Mouse (Mus musculus) midbrain, embryonic 13.5 days (tissue): ENCODE measurements around the gene Sf3b1. TPM values are rescaled to one million over a fixed set of nuclear protein-coding genes. Genes with fewer than 3 reads are reported as not detected.
"Not testable (repeated sequence)": the region's sequence is repeated elsewhere in the genome, so short reads cannot be mapped to it uniquely, and the experiment has no call there.

ENCODE experiments used
- ATAC-seq: fragments of 200-750 bp; cut with Nextera tagmentation; 2 replicates; pipeline ENCODE4 v1.8.0; 2017; ENCODE audit warnings: mild to moderate bottlenecking, moderate TSS enrichment, moderate library complexity
- H3K27ac ChIP-seq: fragments of 300-500 bp; sonication (generic); 2 replicates; pipeline ENCODE4 v1.5.1; 2015; ENCODE audit warnings: inconsistent platforms, mild to moderate bottlenecking, moderate library complexity
- H3K27me3 ChIP-seq: fragments of 300-500 bp; sonication (generic); 2 replicates; pipeline ENCODE4 v1.6.1; 2015; ENCODE audit warnings: mild to moderate bottlenecking, inconsistent platforms
- H3K36me3 ChIP-seq: fragments of 300-500 bp; sonication (generic); 2 replicates; pipeline ENCODE4 v1.6.1; 2015; ENCODE audit warnings: mild to moderate bottlenecking, inconsistent platforms
- H3K4me1 ChIP-seq: fragments of 300-500 bp; sonication (generic); replicated peaks from 2 replicates; pipeline ENCODE4 v1.6.1; 2015; ENCODE audit warnings: inconsistent platforms
- H3K4me2 ChIP-seq: fragments of 300-500 bp; sonication (generic); replicated peaks from 2 replicates; pipeline ENCODE4 v1.6.1; 2015; ENCODE audit warnings: moderate library complexity, mild to moderate bottlenecking, inconsistent platforms
- H3K4me3 ChIP-seq: fragments of 300-500 bp; sonication (generic); replicated peaks from 2 replicates; pipeline ENCODE4 v1.5.1; 2015; ENCODE audit warnings: mild to moderate bottlenecking, inconsistent platforms
- H3K9ac ChIP-seq: fragments of 300-500 bp; sonication (generic); replicated peaks from 2 replicates; pipeline ENCODE4 v1.6.1; 2015; ENCODE audit warnings: mild to moderate bottlenecking, inconsistent platforms
- H3K9me3 ChIP-seq: fragments of 300-500 bp; sonication (generic); 2 replicates; pipeline ENCODE4 v1.6.1; 2016; ENCODE audit warnings: mild to moderate bottlenecking, inconsistent platforms
- whole genome bisulfite sequencing: fragments of 180-500 bp; shearing (Covaris S2); methylation state at CpG from one replicate; pipeline ENCODE4 v1.1.7; 2015; 5-methylcytosine and 5-hydroxymethylcytosine counted together
- polyA plus RNA-seq: library from polyadenylated mRNA; unstranded; fragments of >200 nt; fragmentation: Nextera tagmentation; extraction: Ambion mirVana; gene quantifications from 2 replicates; pipeline ENCODE4 v1.2.1, GENCODE M21; 2015

Sf3b1 gene
- polyA plus RNA-seq: 342 and 394 TPM in 2 replicates

- WGBS: 1% methylated on average over 46 of the region's 46 CpGs
- Histone ChIP-seq H3K27me3 (no peaks in the 10 kb centered on the region), H3K9ac (peak within 1 kb of the TSS; percentile 98), H3K9me3 (no peaks in the 10 kb centered on the region), H3K4me3 (peak within 1 kb of the TSS; percentile 95), H3K4me2 (peak within 1 kb of the TSS; percentile 78), H3K4me1 (peaks cover 13% of the 10 kb centered on the region), H3K27ac (peak within 1 kb of the TSS; percentile 94), H3K36me3 (no peaks in the 10 kb centered on the region)
- peak; percentile 99 for ATAC-seq
Observed at GRCm38 (mm10) chr1:55027253-55027801, at the start of gene Sf3b1. TSS of gene Sf3b1 (minus strand) at chr1:55027481.

- no peaks in the 10 kb centered on the region for H3K27me3 ChIP-seq
- no peak overlapping the region for H3K4me3 ChIP-seq
- H3K27ac ChIP-seq: no peak overlapping the region
- H3K4me2 ChIP-seq: no peak overlapping the region
- H3K4me1 ChIP-seq: no peaks in the 10 kb centered on the region
- peaks cover 69% of the 10 kb centered on the region for H3K36me3 ChIP-seq
- H3K9ac ChIP-seq: no peak overlapping the region
- ATAC-seq: no peak
- no peaks in the 10 kb centered on the region for H3K9me3 ChIP-seq
Observed at GRCm38 (mm10) chr1:55076395-55076743, 49.1 kb upstream of the Sf3b1 start.

- no peak overlapping the region for H3K9ac ChIP-seq
- 77% methylated on average over 5 of the region's 5 CpGs for WGBS
- no peak overlapping the region for H3K27ac ChIP-seq
- no peak for ATAC-seq
- H3K9me3 ChIP-seq: no peaks in the 10 kb centered on the region
- no peaks in the 10 kb centered on the region for H3K27me3 ChIP-seq
- H3K4me3 ChIP-seq: no peak overlapping the region
- H3K4me2 ChIP-seq: no peak overlapping the region
- H3K36me3 ChIP-seq: peaks cover 69% of the 10 kb centered on the region
- no peaks in the 10 kb centered on the region for H3K4me1 ChIP-seq
Observed at GRCm38 (mm10) chr1:55075652-55076394, 48.5 kb upstream of the Sf3b1 start.

- Histone ChIP-seq H3K9ac (no peak overlapping the region), H3K4me2 (no peak overlapping the region), H3K27me3 (no peaks in the 10 kb centered on the region), H3K27ac (no peak overlapping the region), H3K9me3 (no peaks in the 10 kb centered on the region), H3K4me1 (no peaks in the 10 kb centered on the region), H3K36me3 (peaks cover 63% of the 10 kb centered on the region), H3K4me3 (no peak overlapping the region)
- ATAC-seq: 0 out of 2 replicates have a peak, but pooled peaks have one; percentile 27
- WGBS: 60% methylated on average over 2 of the region's 2 CpGs
Observed at GRCm38 (mm10) chr1:55074757-55075156, 47.5 kb upstream of the Sf3b1 start.

- H3K4me1 ChIP-seq, H3K27ac ChIP-seq, ATAC-seq, H3K4me3 ChIP-seq, H3K4me2 ChIP-seq, H3K9me3 ChIP-seq, H3K9ac ChIP-seq, H3K27me3 ChIP-seq: not testable (repeated sequence)
- peaks cover 57% of the 10 kb centered on the region for H3K36me3 ChIP-seq
Observed at GRCm38 (mm10) chr1:55072328-55072727, 45.0 kb upstream of the Sf3b1 start.

- H3K4me2 ChIP-seq: no peak overlapping the region
- 0 out of 2 replicates have a peak, but pooled peaks cover 3% of the 10 kb centered on the region for H3K4me1 ChIP-seq
- H3K27me3 ChIP-seq: no peaks in the 10 kb centered on the region
- H3K36me3 ChIP-seq: peaks cover 43% of the 10 kb centered on the region
- WGBS: 92% methylated on average over 4 of the region's 4 CpGs
- no peaks in the 10 kb centered on the region for H3K9me3 ChIP-seq
- H3K27ac ChIP-seq: no peak overlapping the region
- H3K4me3 ChIP-seq: no peak overlapping the region
- ATAC-seq: no peak
- no peak overlapping the region for H3K9ac ChIP-seq
Observed at GRCm38 (mm10) chr1:55061772-55062171, 34.5 kb upstream of the Sf3b1 start.

GRCm38 (mm10) chr1:55061099-55061498 is 33.8 kb upstream of the Sf3b1 start:
- H3K9me3 ChIP-seq: no peaks in the 10 kb centered on the region
- 92% methylated on average over 5 of the region's 5 CpGs for WGBS
- H3K36me3 ChIP-seq: peaks cover 39% of the 10 kb centered on the region
- no peak overlapping the region for H3K4me3 ChIP-seq
- no peaks in the 10 kb centered on the region for H3K27me3 ChIP-seq
- no peak overlapping the region for H3K4me2 ChIP-seq
- no peak overlapping the region for H3K9ac ChIP-seq
- no peak overlapping the region for H3K27ac ChIP-seq
- ATAC-seq: no peak
- H3K4me1 ChIP-seq: 0 out of 2 replicates have a peak, but pooled peaks cover 3% of the 10 kb centered on the region

GRCm38 (mm10) chr1:55058383-55058782 is 31.1 kb upstream of the Sf3b1 start:
- H3K9me3 ChIP-seq, H3K27me3 ChIP-seq, H3K4me2 ChIP-seq, H3K9ac ChIP-seq, H3K27ac ChIP-seq, ATAC-seq, H3K4me3 ChIP-seq: not testable (repeated sequence)
- 76% methylated on average over 2 of the region's 3 CpGs for WGBS
- Histone ChIP-seq H3K36me3 (peaks cover 18% of the 10 kb centered on the region), H3K4me1 (peaks cover 20% of the 10 kb centered on the region)

GRCm38 (mm10) chr1:55055322-55056115 is 28.2 kb upstream of the Sf3b1 start:
- peaks cover 5% of the 10 kb centered on the region for H3K36me3 ChIP-seq
- H3K9me3 ChIP-seq: no peaks in the 10 kb centered on the region
- no peak overlapping the region for H3K27ac ChIP-seq
- H3K4me1 ChIP-seq: peaks cover 26% of the 10 kb centered on the region
- no peak overlapping the region for H3K4me3 ChIP-seq
- no peak overlapping the region for H3K9ac ChIP-seq
- no peak overlapping the region for H3K4me2 ChIP-seq
- 84% methylated on average over 5 of the region's 5 CpGs for WGBS
- H3K27me3 ChIP-seq: peaks cover 6% of the 10 kb centered on the region
- ATAC-seq: no peak

- ATAC-seq: no peak
- peaks cover 8% of the 10 kb centered on the region for H3K27me3 ChIP-seq
- H3K4me2 ChIP-seq: peak overlapping the region; percentile 76
- H3K9ac ChIP-seq: peak overlapping the region; percentile 79; the same call in 1 of the 2 replicates
- peaks cover 5% of the 10 kb centered on the region for H3K36me3 ChIP-seq
- no peaks in the 10 kb centered on the region for H3K9me3 ChIP-seq
- peak overlapping the region; percentile 88 for H3K4me3 ChIP-seq
- no peak overlapping the region for H3K27ac ChIP-seq
- peaks cover 24% of the 10 kb centered on the region for H3K4me1 ChIP-seq
- 81% methylated on average over 4 of the region's 4 CpGs for WGBS
Observed at GRCm38 (mm10) chr1:55053596-55053995, 26.3 kb upstream of the Sf3b1 start.

- Histone ChIP-seq H3K36me3 (peaks cover 5% of the 10 kb centered on the region), H3K4me1 (peaks cover 23% of the 10 kb centered on the region), H3K4me3 (peak overlapping the region; percentile 88), H3K27ac (peak overlapping the region; percentile 74), H3K27me3 (peaks cover 8% of the 10 kb centered on the region), H3K9ac (peak overlapping the region; percentile 79), H3K4me2 (peak overlapping the region; percentile 76), H3K9me3 (no peaks in the 10 kb centered on the region)
- ATAC-seq: no peak
- WGBS: under 1% methylated on average over 42 of the region's 42 CpGs
Observed at GRCm38 (mm10) chr1:55053005-55053404, 25.7 kb upstream of the Sf3b1 start.

GRCm38 (mm10) chr1:55052355-55052953 is 25.2 kb upstream of the Sf3b1 start, which contains the start of gene Coq10b:
TSS of gene Coq10b (plus strand) at chr1:55052770.
- WGBS: under 1% methylated on average over 46 of the region's 46 CpGs
- H3K36me3 ChIP-seq: peaks cover 5% of the 10 kb centered on the region
- peak within 1 kb of the TSS; percentile 88 for H3K4me3 ChIP-seq
- peak within 1 kb of the TSS; percentile 76 for H3K4me2 ChIP-seq
- H3K9ac ChIP-seq: peak within 1 kb of the TSS; percentile 79
- peak; percentile 100 for ATAC-seq
- H3K27ac ChIP-seq: peak within 1 kb of the TSS; percentile 74
- no peaks in the 10 kb centered on the region for H3K9me3 ChIP-seq
- peaks cover 8% of the 10 kb centered on the region for H3K27me3 ChIP-seq
- peaks cover 23% of the 10 kb centered on the region for H3K4me1 ChIP-seq
